Mouse (Mus musculus): Measurements from ENCODE around the gene St8sia1. TPM values are rescaled to one million over a fixed set of nuclear protein-coding genes. Genes with fewer than 3 reads are reported as not detected.

Gene St8sia1
- polyA plus RNA-seq, 1 experiment from 2014 or later, result 1.6 TPM

- no peak overlapping the region for H3K27ac ChIP-seq
- H3K9me3 ChIP-seq, result no peaks in the 10 kb centered on the region
- no peak for ATAC-seq
- no peaks in the 10 kb centered on the region for H3K27me3 ChIP-seq (replicated peaks)
- H3K4me2 ChIP-seq (replicated peaks), result no peak overlapping the region
- no peak overlapping the region for H3K4me3 ChIP-seq (replicated peaks)
- WGBS, result 71% methylated on average over 4 of the region's 4 CpGs
- H3K4me1 ChIP-seq (replicated peaks), result no peaks in the 10 kb centered on the region
- H3K9ac ChIP-seq, result no peak overlapping the region
- peaks cover 20% of the 10 kb centered on the region for H3K36me3 ChIP-seq
Measured at GRCm38 (mm10) chr6:142776935-142777334, 187.3 kb downstream of the St8sia1 start.

- Histone ChIP-seq H3K27ac (no peak overlapping the region), H3K4me1 (replicated peaks) (no peaks in the 10 kb centered on the region), H3K4me2 (replicated peaks) (no peak overlapping the region), H3K27me3 (replicated peaks) (no peaks in the 10 kb centered on the region), H3K9me3 (no peaks in the 10 kb centered on the region), H3K36me3 (peaks cover 34% of the 10 kb centered on the region), H3K4me3 (replicated peaks) (no peak overlapping the region), H3K9ac (no peak overlapping the region)
- ATAC-seq, result no peak
- 93% methylated on average over 5 of the region's 5 CpGs for WGBS
Measured at GRCm38 (mm10) chr6:142773566-142773965, 190.7 kb downstream of the St8sia1 start.

GRCm38 (mm10) chr6:142771643-142772042 is 192.6 kb downstream of the St8sia1 start:
- H3K27ac ChIP-seq, result no peak overlapping the region
- no peaks in the 10 kb centered on the region for H3K9me3 ChIP-seq
- 90% methylated on average over 4 of the region's 4 CpGs for WGBS
- H3K4me3 ChIP-seq (replicated peaks), result no peak overlapping the region
- ATAC-seq, result no peak
- H3K27me3 ChIP-seq (replicated peaks), result no peaks in the 10 kb centered on the region
- H3K9ac ChIP-seq, result no peak overlapping the region
- peaks cover 46% of the 10 kb centered on the region for H3K36me3 ChIP-seq
- no peaks in the 10 kb centered on the region for H3K4me1 ChIP-seq (replicated peaks)
- H3K4me2 ChIP-seq (replicated peaks), result no peak overlapping the region

Other genes with a start within 250 kb of the St8sia1 start
- gene Cmas, start 207.8 kb downstream of the St8sia1 start, polyA plus RNA-seq (2015; fragmentation: Nextera tagmentation; extraction: Ambion mirVana), result 135 and 141 TPM in 2 replicates
- gene Sult6b2, start 159.9 kb downstream of the St8sia1 start, polyA plus RNA-seq (2015; fragmentation: Nextera tagmentation; extraction: Ambion mirVana), result 20.9 and 24.9 TPM in 2 replicates
- gene C2cd5, start 135.7 kb upstream of the St8sia1 start, polyA plus RNA-seq (2015; fragmentation: Nextera tagmentation; extraction: Ambion mirVana), result 19.8 and 22.0 TPM in 2 replicates
- gene Etnk1, start 202.8 kb upstream of the St8sia1 start, polyA plus RNA-seq (2015; fragmentation: Nextera tagmentation; extraction: Ambion mirVana), result 17.9 and 18.6 TPM in 2 replicates

Data from intestine, embryonic 15.5 days (tissue).